Mouse (Mus musculus) kidney, postnatal 14 days (tissue): ENCODE measurements at regions not wholly inside any gene's neighbourhood (a gene's known extent, or its start where the extent isn't known, plus 50 kb on each side); places are given as distances from the start of the nearest gene placed in this dataset.
A peak's percentile ranks its signal among the peaks of the same experiment; 100 is the strongest.

ENCODE experiments used
- DNase-seq: peaks from one replicate; pipeline ENCODE4 v3.0.0; 2022; ENCODE audit warnings: mixed read lengths

GRCm38 (mm10) chr8:42614077-42614476 is 527.2 kb downstream of the Triml1 start:
- DNase-seq, result peak; percentile 5

DNA sequence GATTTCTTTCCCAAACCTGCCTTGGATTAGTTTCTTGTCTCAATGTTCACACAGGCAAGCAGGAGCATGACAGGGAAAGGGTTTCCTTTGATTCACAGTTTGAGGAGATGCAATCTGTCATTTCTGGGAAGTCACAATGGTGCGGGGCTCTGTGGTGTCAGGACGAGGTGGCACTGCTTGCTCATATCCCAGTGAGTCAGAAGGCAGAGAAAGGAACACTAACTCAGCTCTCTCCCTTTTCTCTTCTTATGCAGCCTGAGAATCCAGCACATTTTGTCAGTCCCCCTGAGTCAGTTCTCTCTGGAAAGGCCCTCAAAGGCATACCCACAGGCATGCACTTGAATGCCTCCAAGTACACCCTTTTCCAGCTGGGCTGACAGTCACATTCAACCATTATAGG is 544.6 kb downstream of the Triml1 start:
- no peak for DNase-seq
